Mouse (Mus musculus): ENCODE data around the gene Erich6b.

The Erich6b gene

GRCm38 (mm10) chr14:75706647-75707046 lies 64.6 kb downstream of the Erich6b start:
- no peak for DNase-seq (ENCODE audit: extremely low read depth, low read depth)

GRCm38 (mm10) chr14:75707771-75708170 lies 65.7 kb downstream of the Erich6b start:
- no peak for DNase-seq (ENCODE audit: extremely low read depth, low read depth)

DNA sequence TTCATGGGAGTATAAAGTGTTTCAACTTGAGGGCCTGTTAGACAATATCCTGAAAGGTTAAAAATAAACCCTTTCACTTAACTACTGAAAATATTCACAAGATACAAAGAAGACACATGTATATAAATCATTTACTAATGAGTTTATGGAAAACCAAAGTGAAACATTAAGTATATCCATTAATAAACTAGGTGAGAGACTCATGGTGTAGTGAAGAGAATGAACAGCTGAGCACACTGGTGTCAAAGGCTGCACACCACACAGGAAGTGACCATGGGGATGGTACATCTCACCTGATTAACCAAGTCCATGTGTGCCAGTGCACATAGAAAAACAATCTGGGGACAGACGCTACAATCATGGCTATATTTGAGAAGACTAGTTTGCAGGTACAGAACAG lies 66.9 kb downstream of the Erich6b start:
- DNase-seq (ENCODE audit: extremely low read depth, low read depth) = no peak

- DNase-seq (ENCODE audit: extremely low read depth, low read depth) = no peak
Observed at GRCm38 (mm10) chr14:75711731-75712130, 69.7 kb downstream of the Erich6b start.

DNA sequence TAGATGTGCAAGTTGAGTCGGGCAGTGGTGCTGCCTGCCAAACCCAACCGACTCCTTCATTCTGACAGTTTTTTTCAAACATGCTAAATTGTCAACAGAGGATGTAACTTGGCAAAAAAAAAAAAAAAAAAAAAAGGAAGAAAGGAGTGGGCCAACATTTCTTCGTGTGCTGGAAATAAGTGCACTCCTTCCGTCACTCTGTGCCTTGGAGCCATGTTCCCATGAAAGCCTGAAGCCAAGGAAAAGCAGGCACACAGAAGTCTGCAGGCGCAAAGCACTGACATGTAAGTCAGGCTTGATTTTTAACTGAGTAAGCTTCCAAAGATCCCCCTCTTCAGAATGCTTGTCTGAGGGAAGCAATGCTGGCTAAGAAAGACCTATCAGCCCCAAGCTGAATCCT lies 70.6 kb downstream of the Erich6b start:
- no peak for DNase-seq (ENCODE audit: extremely low read depth, low read depth)

GRCm38 (mm10) chr14:75713661-75714060 lies 71.6 kb downstream of the Erich6b start:
- DNase-seq (ENCODE audit: extremely low read depth, low read depth) = no peak

DNA sequence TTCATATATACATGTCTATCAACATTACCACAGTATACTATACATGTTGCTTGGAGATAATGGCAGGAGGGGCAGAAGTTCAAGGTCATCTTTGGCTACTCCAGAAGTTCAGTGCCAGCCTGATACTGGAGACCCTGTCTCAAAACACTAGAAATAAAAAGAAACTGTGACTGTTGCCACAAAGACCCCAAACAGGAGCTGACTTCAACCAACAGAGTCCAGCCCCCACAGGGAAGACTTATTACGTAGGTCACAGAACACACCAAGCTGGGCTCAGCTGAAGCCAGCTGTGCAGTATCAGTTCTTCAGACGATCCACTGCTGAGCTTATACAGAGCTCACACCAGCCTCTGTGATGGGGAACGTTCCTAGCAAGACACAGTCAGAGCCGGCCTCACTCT lies 74.4 kb downstream of the Erich6b start:
- DNase-seq (ENCODE audit: extremely low read depth, low read depth) = no peak

Measured in MEL-GATA-1-ER (cell line).